Mouse (Mus musculus) testis, adult 2 months (tissue): ENCODE measurements at regions not wholly inside any gene's neighbourhood (a gene's known extent, or its start where the extent isn't known, plus 50 kb on each side); places are given as distances from the start of the nearest gene placed in this dataset.

Experiments used
- H3K27ac ChIP-seq: fragments of 200-500 bp; 2 replicates; pipeline ENCODE4 v1.5.1; 2012; ENCODE audit warnings: low read depth, low read length; ENCODE audit not compliant: control insufficient read depth, insufficient read depth
- H3K27me3 ChIP-seq: fragments of 200-500 bp; 2 replicates; pipeline ENCODE4 v1.6.1; 2012; ENCODE audit warnings: mild to moderate bottlenecking, low read length, moderate library complexity; ENCODE audit not compliant: control insufficient read depth, insufficient read depth
- H3K36me3 ChIP-seq: fragments of 200-500 bp; 2 replicates; pipeline ENCODE4 v1.6.1; 2012; ENCODE audit warnings: mild to moderate bottlenecking, low read length; ENCODE audit not compliant: control insufficient read depth, insufficient read depth
- H3K4me1 ChIP-seq: fragments of 200-500 bp; 2 replicates; pipeline ENCODE4 v1.6.1; 2012; ENCODE audit warnings: low read length; ENCODE audit not compliant: control insufficient read depth, insufficient read depth
- H3K4me3 ChIP-seq: fragments of 200-500 bp; 2 replicates; pipeline ENCODE4 v1.5.1; 2012; ENCODE audit warnings: low read depth, mild to moderate bottlenecking, low read length, moderate library complexity, mixed read lengths; ENCODE audit not compliant: control insufficient read depth
- CTCF ChIP-seq: fragments of 200-500 bp; IDR thresholded peaks from 2 replicates; pipeline ENCODE4 v1.5.1; 2012; ENCODE audit warnings: low read depth, mild to moderate bottlenecking, inconsistent platforms, low read length, moderate library complexity; ENCODE audit not compliant: control insufficient read depth, insufficient read depth, insufficient replicate concordance
- POLR2A ChIP-seq: fragments of 200-500 bp; IDR thresholded peaks from 2 replicates; pipeline ENCODE4 v1.6.1; 2012; ENCODE audit warnings: low read depth, mild to moderate bottlenecking, inconsistent platforms, low read length, moderate library complexity; ENCODE audit not compliant: control insufficient read depth

DNA sequence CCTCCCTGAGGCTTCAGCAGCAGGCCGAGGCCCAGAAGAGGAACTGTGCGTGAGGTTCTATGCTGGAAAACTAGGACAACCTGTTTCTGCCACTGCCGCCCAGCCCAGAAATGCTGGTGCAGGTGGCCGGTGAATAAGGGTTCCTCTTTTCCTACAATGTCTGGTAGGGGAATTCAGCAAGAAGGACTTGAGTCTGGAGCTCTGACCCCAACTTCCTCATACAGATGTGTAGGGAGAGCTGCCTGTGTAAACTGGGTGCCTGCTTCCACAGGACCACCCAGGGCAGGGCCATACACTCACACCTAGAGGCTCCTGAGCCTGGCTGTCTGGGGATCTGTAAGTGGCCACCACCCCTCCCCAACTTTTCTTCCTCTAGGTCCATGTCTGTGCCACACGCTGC is 60.3 kb upstream of the Id2 start:
- Histone ChIP-seq H3K27ac (no peak overlapping the region), H3K27me3 (no peaks in the 10 kb centered on the region), H3K4me1 (no peaks in the 10 kb centered on the region; the same call in 1 of the 2 replicates)

DNA sequence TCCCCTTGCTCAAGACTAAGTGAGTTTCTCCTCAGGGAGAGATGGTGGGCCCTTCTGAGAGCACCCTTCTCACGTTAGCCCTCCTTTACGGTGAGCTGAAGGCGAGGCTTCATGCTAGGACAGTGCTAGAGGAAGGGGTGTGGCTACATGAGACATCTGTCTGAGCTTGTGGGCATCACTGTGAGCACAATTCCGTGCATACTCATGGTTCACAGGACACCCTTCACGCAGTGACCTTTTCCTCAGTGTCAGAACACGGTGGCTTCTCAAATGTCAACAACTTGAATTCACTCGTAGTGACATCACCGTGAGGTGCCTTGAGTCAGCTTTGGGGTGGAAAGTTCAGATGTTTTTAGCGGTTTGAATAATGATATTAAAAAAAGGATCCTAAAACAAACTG is 58.5 kb upstream of the Id2 start:
- H3K4me3 ChIP-seq: no peak overlapping the region
- H3K36me3 ChIP-seq: no peaks in the 10 kb centered on the region
- no peaks in the 10 kb centered on the region for H3K27me3 ChIP-seq
- no peaks in the 10 kb centered on the region; the same call in 1 of the 2 replicates for H3K4me1 ChIP-seq
- TF ChIP-seq CTCF: no peak
- no peak for TF ChIP-seq POLR2A
- H3K27ac ChIP-seq: no peak overlapping the region

More for the DNA sequence above, 60.3 kb upstream of the Id2 start:
- no peak for TF ChIP-seq POLR2A
- TF ChIP-seq CTCF: no peak
- H3K4me3 ChIP-seq: no peak overlapping the region
- no peaks in the 10 kb centered on the region for H3K36me3 ChIP-seq

DNA sequence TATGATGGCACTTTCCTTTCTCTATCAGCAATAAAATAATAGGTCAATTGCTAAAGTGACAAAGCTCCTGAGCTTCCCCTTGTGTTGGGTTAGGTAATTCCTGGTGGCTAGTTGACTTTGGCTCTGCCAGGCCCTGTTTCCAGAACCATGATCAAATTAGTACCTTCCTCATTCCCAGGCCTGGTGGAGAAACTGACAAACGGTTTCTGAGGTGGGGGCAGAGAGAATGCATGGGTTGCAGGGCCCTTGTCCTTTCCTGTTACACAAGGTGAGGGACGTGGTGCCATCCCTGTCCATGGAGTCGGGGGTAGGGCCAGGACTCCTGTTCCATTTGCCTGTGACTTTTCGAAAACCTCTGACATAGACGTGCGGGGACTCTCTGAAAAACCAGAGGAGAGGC is 51.2 kb upstream of the Id2 start:
- no peak overlapping the region for H3K27ac ChIP-seq
- no peak for TF ChIP-seq CTCF
- TF ChIP-seq POLR2A: no peak

More for the DNA sequence above, 51.2 kb upstream of the Id2 start:
- no peaks in the 10 kb centered on the region for H3K27me3 ChIP-seq
- no peaks in the 10 kb centered on the region for H3K4me1 ChIP-seq
- no peaks in the 10 kb centered on the region for H3K36me3 ChIP-seq
- no peak overlapping the region for H3K4me3 ChIP-seq
